Mouse (Mus musculus) right cerebral cortex, adult 2 months (tissue): Measurements from ENCODE around the gene Dhdh.

Experiments used
- DNase-seq, 2 experiments: peaks; one replicate each; pipeline ENCODE4 v3.0.0; 2021 to 2022; ENCODE audit warnings: low spot score in 2 of 2

Gene Dhdh

DNA sequence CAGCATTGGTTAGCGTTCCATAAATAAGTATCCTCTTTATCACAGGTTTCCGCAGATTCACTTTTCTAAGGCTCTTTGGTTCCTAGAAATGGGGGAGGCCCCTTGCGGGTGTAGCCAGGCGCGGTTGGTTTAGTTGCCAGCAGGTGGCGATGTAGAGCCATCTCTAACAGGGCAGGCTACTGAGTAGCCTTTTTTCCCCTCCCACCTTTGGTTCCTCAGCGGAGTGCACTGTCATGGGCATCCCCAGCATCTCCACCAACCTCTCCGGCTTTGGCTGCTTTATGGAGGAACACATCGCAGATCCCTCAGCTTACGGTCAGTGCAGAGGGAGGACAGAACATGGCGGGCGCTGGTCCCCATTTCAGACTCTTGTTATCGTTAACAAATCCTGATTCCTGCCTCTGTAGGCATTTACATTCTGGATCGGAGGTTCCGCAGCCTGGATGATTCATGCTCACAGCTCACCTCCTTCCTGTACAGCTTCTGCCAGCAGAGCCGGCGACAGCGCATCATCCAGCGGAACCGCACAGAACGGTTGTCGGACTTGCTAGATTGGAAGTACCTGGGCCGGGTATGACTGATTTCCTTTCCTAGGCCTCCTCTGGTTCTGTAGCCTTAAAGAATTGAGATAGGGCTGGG, 37.1 kb downstream of the Dhdh start:
- peak; percentile 92 to 93 for DNase-seq

GRCm38 (mm10) chr7:45449974-45450373, 38.6 kb downstream of the Dhdh start:
- no peak for DNase-seq

GRCm38 (mm10) chr7:45447325-45447990, 41.1 kb downstream of the Dhdh start:
- DNase-seq: no peak

- DNase-seq: no peak
Observed at GRCm38 (mm10) chr7:45446589-45446988, 42.0 kb downstream of the Dhdh start.

DNA sequence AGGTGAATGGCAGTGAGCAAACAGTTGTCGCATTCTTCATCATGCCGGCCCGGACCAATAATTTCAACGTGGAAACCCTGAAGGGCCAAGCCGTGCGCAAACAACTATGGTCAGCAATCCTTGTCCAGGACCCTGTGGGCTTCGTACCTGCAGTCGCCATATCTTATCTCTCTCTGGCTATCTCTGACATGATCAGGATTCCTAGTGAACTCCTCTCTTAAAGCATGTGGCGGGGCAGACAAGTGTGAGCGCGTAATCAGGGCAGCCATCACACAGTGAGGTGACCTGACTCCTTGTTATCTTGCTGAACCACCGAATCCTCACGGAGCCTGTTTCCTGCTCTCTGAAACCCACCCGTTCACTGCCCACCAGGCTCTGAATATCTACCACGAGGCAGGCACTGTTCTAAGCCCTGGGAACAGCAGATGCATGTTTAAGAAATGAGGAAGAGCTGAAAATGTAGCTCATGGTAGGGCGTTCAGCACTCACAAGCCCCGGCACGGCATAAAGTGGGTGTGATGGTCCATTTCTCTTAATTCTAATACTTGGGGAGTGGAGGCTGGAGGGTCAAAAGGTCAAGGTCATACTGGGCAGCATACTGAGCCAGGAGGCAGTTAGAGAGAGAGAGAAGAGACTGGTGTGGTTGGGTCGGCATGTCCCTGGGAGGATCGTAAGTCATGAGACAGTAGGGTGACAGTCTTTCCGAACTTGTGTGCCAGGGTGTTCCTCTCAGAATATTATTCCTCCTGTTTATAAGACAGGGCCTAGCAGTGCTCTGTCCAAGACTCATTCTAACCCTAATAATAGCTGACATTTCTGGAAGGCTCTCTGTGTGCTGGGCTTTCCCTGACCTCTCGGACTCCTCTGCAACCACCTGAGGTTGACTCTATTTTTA, 44.8 kb downstream of the Dhdh start:
- no peak for DNase-seq

- no peak for DNase-seq
Observed at GRCm38 (mm10) chr7:45437521-45438276, 50.9 kb downstream of the Dhdh start, which contains the start of gene Ruvbl2. TSS of gene Ruvbl2 (minus strand) at chr7:45438096.

GRCm38 (mm10) chr7:45437046-45437445, 51.6 kb downstream of the Dhdh start:
- DNase-seq: no peak

GRCm38 (mm10) chr7:45436444-45436843, 52.2 kb downstream of the Dhdh start:
- DNase-seq: no peak

DNA sequence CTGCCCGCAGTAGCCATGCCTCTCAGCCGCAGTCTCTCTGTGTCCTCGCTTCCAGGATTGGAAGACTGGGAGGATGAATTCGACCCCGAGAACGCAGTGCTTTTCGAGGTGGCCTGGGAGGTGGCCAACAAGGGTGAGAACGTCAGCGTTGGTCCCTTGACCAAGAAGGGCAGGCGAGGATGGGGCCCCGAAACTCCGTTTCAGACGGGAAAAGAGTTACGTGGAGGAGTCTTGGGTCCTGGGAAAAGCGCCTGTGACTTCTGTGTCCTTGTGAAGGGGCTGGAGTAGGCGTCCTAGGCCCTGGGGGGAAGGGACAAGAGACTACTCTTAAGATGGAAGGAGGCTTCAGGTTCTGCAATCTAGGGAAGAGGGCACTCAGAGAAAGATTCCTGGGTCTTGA, 53.6 kb downstream of the Dhdh start:
- peak in 1 of 2 experiments; percentile 16 for DNase-seq

DNA sequence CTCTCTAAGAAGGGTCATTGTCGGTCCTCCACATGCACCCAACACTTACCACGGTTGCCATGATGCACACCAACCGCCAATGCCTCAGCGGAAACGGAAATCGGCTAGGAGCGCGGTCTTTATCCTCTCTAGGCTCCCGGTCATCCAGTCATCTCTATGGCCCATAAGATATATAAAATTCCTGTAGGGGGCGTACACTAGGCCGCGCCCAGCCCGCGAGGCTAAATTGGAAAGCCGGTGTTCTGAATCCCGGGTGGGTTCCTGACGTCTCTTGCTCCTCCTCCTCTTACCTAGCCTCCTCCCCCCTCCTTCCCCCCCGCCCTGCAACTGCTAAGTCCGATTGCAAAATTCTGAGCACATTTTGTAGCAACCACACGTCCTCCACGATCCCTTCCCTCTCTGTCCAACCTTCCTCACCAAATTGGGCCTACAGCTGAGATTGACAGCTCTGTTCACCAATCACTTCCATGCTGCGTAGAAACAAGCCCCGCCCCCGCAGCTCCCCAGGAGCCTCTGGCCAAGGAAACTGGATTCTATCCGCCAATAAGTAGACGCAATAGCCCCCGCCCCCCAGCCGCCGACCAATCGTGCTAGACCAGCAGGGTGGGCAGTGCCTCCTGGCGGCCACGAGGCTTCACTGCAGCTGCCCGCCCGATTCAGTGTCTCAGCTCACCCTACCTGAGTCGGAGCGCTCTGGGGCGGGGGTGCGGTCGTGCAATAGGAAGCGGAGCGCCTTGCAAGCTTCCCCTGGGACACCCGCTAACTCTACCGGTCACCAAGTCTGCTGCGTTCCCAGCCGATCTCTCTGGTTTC, 54.2 kb downstream of the Dhdh start, which contains the start of gene Gys1:
Gene Gys1 (plus strand): TSS at position 642 of the 813 bp plus-strand sequence.
- DNase-seq: peak; percentile 100

DNA sequence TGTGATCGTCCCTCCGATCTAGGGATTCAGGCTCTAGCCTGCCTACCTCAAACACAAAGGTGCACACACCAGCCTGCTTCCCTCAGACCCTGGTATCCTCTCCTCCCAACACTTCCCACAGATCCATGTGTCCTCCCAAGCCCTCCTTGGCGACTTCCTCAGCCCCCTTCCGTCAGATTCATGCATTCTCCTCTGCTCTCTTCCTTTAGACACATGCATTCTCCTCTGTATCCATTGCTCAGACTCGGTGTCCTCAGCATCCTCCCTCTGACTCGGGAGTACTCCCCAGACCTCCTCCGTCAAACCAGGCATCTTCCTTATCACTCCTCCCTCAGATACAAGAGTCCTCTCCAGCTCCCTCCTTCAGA, 54.8 kb downstream of the Dhdh start:
- no peak for DNase-seq

GRCm38 (mm10) chr7:45426556-45426955, 62.0 kb downstream of the Dhdh start:
- DNase-seq: no peak

- no peak for DNase-seq
Observed at GRCm38 (mm10) chr7:45421194-45421593, 67.4 kb downstream of the Dhdh start.
